Mouse (Mus musculus): Measurements from ENCODE around the gene Schip1. TPM values are rescaled to one million over a fixed set of nuclear protein-coding genes. Genes with fewer than 3 reads are reported as not detected.
A peak's percentile ranks its signal among the peaks of the same experiment; 100 is the strongest.

Schip1 gene
- polyA plus RNA-seq, 1 experiment from 2014 or later, result 114 TPM

DNA sequence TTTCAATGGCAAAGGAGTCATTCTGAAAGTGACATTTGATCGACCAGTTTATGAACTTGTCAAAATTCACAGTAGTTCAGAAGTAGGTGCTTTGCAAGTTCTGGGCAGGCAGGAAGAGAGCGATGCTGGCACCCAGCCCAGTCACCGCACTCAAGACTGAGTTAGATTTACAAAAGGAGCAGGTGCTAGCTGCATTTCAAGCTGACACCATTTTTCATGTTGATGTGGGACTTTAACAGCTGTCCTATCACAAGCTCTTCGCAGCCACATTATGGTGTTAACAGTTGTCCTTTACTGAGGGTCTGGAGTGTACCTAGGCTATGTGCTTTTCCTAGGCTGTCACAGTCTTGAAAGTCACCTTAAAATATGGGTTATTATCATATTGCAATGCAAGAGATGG lies 181.6 kb downstream of the Schip1 start:
- no peak overlapping the region for H3K27ac ChIP-seq
- no peaks in the 10 kb centered on the region for H3K4me1 ChIP-seq
- no peak overlapping the region for H3K4me2 ChIP-seq (replicated peaks)
- 80% methylated on average over 4 of the region's 4 CpGs for WGBS
- no peak overlapping the region for H3K4me3 ChIP-seq
- no peak for ATAC-seq (ENCODE audit: low FRiP score)
- no peaks in the 10 kb centered on the region for H3K36me3 ChIP-seq
- no peaks in the 10 kb centered on the region for H3K27me3 ChIP-seq
- no peaks in the 10 kb centered on the region for H3K9me3 ChIP-seq (replicated peaks)
- H3K9ac ChIP-seq, result no peak overlapping the region

DNA sequence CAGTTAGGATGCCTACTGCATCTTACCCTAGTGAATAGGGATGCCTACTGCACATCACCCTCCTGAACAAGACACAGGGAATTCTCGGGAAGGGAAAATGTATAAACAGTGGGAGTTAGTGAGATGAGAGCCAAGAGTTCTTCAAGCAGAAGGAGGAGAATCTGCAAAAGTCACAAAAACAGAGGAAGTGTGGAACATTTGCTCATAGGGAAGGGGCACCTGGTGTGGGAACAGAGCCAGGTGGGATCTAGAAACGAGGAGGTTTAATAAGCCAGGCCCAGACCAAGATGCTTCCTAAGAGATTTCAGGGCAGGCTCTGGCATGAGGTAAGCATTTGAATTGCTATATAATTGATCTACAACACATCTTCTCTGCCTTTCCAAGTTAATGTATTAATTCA lies 186.0 kb downstream of the Schip1 start:
- no peak overlapping the region for H3K27ac ChIP-seq
- no peak for ATAC-seq (ENCODE audit: low FRiP score)
- no peaks in the 10 kb centered on the region for H3K36me3 ChIP-seq
- H3K27me3 ChIP-seq, result no peaks in the 10 kb centered on the region
- no peaks in the 10 kb centered on the region for H3K9me3 ChIP-seq (replicated peaks)
- no peak overlapping the region for H3K4me3 ChIP-seq
- WGBS, result 78% methylated on average over 2 of the region's 2 CpGs
- no peak overlapping the region for H3K9ac ChIP-seq
- no peak overlapping the region for H3K4me2 ChIP-seq (replicated peaks)
- H3K4me1 ChIP-seq, result no peaks in the 10 kb centered on the region

DNA sequence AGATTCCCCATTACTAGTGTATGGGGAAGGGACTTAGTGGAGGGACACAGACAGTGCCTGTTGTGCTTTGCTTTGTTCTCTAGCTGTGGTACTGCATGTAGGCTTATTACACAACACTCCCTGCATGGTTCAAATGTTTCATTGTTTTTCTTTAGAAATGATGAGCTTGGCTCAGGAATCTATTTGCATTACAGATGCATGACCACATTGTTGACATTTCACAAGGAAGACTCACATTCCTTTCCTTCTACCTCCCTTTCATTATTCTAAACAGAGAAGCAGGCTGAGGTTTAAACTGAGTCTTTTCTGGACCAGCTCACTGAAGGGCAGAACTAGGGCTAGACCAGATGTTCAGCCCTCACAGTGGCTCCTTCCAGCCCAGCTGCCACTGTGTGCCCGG lies 187.7 kb downstream of the Schip1 start:
- no peak for ATAC-seq (ENCODE audit: low FRiP score)
- no peak overlapping the region for H3K4me2 ChIP-seq (replicated peaks)

DNA sequence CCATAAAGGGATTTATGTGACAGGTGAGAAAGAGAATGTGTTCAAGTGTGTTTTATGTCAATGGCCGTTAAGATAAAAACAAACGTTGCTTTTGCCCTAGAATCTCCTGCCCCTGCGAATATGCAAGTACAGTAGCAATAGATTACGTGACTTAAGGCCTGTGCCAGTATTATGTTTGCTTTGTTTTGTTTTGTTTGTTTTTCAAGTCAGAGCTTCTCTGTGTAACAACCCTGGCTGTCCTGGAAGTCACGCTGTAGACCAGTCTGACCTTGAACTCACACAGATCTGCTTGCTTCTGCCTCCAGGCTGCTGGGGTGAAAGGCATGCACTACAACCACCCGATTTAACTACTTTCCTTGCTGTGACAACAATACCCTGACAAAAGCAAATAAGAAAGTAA lies 197.7 kb downstream of the Schip1 start:
- no peaks in the 10 kb centered on the region for H3K27me3 ChIP-seq
- H3K4me2 ChIP-seq (replicated peaks), result no peak overlapping the region
- no peak for ATAC-seq (ENCODE audit: low FRiP score)
- 90% methylated on average over 6 of the region's 6 CpGs for WGBS
- no peak overlapping the region for H3K4me3 ChIP-seq
- H3K9ac ChIP-seq, result no peak overlapping the region
- no peaks in the 10 kb centered on the region for H3K4me1 ChIP-seq
- no peaks in the 10 kb centered on the region for H3K36me3 ChIP-seq
- H3K9me3 ChIP-seq (replicated peaks), result no peaks in the 10 kb centered on the region
- no peak overlapping the region for H3K27ac ChIP-seq

More for the DNA sequence above, 187.7 kb downstream of the Schip1 start:
- no peaks in the 10 kb centered on the region for H3K36me3 ChIP-seq
- H3K4me1 ChIP-seq, result no peaks in the 10 kb centered on the region
- no peaks in the 10 kb centered on the region for H3K27me3 ChIP-seq
- WGBS, result 43% methylated on average over 1 of the region's 1 CpGs
- no peak overlapping the region for H3K9ac ChIP-seq
- H3K4me3 ChIP-seq, result no peak overlapping the region
- no peak overlapping the region for H3K27ac ChIP-seq
- H3K9me3 ChIP-seq (replicated peaks), result no peaks in the 10 kb centered on the region

DNA sequence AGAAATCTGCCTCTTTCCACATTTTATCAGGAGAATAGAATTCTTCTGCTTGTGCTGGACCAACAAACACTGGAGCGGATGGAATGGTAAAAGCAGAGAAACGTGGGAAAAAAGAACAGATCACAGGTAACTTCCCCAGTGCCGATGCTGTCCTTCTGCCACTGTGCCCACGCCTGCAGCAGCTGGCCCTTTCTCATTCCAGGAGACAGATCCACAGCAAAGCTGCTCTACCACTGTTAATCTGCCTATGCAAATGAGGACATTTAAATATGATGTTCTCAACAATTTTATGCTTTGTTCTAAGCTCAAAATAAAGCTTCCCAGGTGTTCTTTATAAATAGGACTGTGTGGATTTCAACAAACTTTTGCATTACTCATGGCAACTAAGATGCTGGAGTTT lies 203.3 kb downstream of the Schip1 start:
- no peak overlapping the region for H3K9ac ChIP-seq
- 89% methylated on average over 4 of the region's 4 CpGs for WGBS
- H3K4me2 ChIP-seq (replicated peaks), result no peak overlapping the region
- H3K36me3 ChIP-seq, result no peaks in the 10 kb centered on the region
- H3K4me3 ChIP-seq, result no peak overlapping the region
- peaks cover 4% of the 10 kb centered on the region; the same call in 1 of the 2 replicates for H3K4me1 ChIP-seq
- no peak for ATAC-seq (ENCODE audit: low FRiP score)
- no peak overlapping the region for H3K27ac ChIP-seq
- H3K27me3 ChIP-seq, result no peaks in the 10 kb centered on the region
- H3K9me3 ChIP-seq (replicated peaks), result no peaks in the 10 kb centered on the region

DNA sequence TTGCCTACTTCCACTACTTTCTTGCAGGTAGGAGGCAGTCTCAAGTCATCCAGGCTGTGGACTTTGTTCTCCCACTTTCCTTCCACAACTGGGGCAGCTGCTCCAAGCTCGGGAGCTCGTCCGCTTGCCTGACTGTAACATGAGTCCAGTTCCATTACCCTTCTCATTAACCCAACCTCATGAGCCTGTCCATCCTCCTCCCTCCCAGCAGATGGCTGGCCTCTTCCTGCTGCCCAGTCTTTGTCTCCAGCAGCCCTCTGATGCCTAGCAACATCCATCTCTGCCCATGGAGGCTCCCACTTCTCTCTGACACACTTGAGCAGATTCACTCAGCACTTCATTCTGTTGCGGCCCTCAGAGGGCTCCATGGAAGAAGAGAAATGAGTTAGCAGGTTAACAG lies 204.6 kb downstream of the Schip1 start:
- peak; percentile 39; the same call in 1 of the 2 replicates for ATAC-seq (ENCODE audit: low FRiP score)
- 56% methylated on average over 4 of the region's 4 CpGs for WGBS
- no peaks in the 10 kb centered on the region for H3K36me3 ChIP-seq

DNA sequence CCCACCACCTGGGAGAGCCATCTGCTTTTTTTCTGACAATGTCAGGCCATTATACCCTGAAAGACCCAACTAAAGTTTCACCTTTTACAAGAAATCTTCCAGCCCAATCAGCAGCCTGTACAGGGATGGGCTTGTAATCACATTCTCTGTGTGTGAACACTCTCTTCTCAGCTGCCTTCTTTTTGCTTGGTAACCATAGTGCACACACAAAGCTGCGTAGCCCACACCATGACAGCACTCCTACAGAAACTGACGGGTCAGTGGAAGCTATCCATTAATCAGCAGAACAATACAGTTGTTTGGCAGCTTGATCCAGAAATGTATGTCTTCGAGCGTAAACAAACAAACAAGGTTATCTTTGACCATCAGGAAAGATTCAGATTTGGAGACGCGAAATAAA lies 205.6 kb downstream of the Schip1 start:
- Histone ChIP-seq H3K4me3 (no peak overlapping the region), H3K4me1 (peaks cover 4% of the 10 kb centered on the region; the same call in 1 of the 2 replicates), H3K27ac (peak overlapping the region; percentile 76), H3K4me2 (replicated peaks) (no peak overlapping the region), H3K27me3 (no peaks in the 10 kb centered on the region), H3K36me3 (no peaks in the 10 kb centered on the region), H3K9ac (no peak overlapping the region), H3K9me3 (replicated peaks) (no peaks in the 10 kb centered on the region)
- WGBS, result 59% methylated on average over 6 of the region's 6 CpGs
- ATAC-seq (ENCODE audit: low FRiP score), result peak; percentile 60

More for the DNA sequence above, 204.6 kb downstream of the Schip1 start:
- peak overlapping the region; percentile 30; the same call in 1 of the 2 replicates for H3K27ac ChIP-seq
- no peaks in the 10 kb centered on the region for H3K27me3 ChIP-seq
- H3K9ac ChIP-seq, result no peak overlapping the region
- no peak overlapping the region for H3K4me2 ChIP-seq (replicated peaks)
- no peak overlapping the region for H3K4me3 ChIP-seq
- H3K4me1 ChIP-seq, result peaks cover 4% of the 10 kb centered on the region; the same call in 1 of the 2 replicates
- H3K9me3 ChIP-seq (replicated peaks), result no peaks in the 10 kb centered on the region

DNA sequence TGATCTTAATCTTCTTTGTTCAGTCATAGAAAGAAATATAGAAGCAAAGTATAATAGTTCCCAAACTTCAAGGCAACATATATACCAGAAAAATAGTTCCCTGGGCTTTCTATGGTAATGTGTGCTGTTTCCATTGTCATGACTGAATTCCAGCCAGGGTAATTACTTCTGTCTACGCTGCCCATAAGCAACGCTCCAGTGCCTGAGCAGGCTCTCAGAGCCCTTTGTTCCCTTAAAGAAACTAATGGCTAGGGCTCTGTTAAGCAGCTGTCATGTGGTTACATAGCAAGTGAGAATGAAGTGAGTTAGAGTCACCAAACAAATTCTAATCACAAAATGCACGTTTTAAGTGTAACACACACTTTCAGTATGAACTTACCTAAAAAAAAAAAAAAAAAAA lies 206.9 kb downstream of the Schip1 start:
- Histone ChIP-seq H3K27me3 (no peaks in the 10 kb centered on the region), H3K9me3 (replicated peaks) (no peaks in the 10 kb centered on the region), H3K9ac (no peak overlapping the region), H3K27ac (peak overlapping the region; percentile 76; the same call in 1 of the 2 replicates), H3K4me1 (peaks cover 4% of the 10 kb centered on the region; the same call in 1 of the 2 replicates), H3K36me3 (no peaks in the 10 kb centered on the region), H3K4me2 (replicated peaks) (no peak overlapping the region), H3K4me3 (no peak overlapping the region)
- WGBS, result 24% methylated on average over 3 of the region's 3 CpGs
- peak; percentile 67; the same call in 1 of the 2 replicates for ATAC-seq (ENCODE audit: low FRiP score)

DNA sequence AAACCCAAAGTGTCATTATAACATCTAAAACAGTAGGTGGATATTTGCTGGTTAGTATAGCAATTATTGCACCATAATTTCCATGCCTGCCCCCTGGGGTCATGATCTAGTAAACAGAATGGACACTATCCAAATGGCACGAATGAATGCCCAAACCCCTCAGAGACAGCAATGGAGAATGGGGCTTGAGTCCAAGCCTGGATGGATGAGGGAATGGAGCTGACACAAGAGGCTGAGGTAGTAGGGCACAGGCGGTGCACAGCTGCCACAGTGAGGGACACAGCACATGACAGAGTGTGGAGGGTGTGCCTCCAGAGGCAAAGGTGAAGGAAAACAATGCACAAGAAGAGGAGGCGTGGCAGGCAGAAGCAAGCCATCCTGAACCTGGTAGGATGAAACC lies 207.3 kb downstream of the Schip1 start:
- no peak overlapping the region for H3K4me3 ChIP-seq
- H3K36me3 ChIP-seq, result no peaks in the 10 kb centered on the region
- no peaks in the 10 kb centered on the region for H3K27me3 ChIP-seq
- H3K27ac ChIP-seq, result peak overlapping the region; percentile 66; the same call in 1 of the 2 replicates
- H3K9me3 ChIP-seq (replicated peaks), result no peaks in the 10 kb centered on the region
- no peak overlapping the region for H3K4me2 ChIP-seq (replicated peaks)
- ATAC-seq (ENCODE audit: low FRiP score), result peak; percentile 75
- no peak overlapping the region for H3K9ac ChIP-seq
- WGBS, result 50% methylated on average over 3 of the region's 3 CpGs
- H3K4me1 ChIP-seq, result peaks cover 4% of the 10 kb centered on the region; the same call in 1 of the 2 replicates

DNA sequence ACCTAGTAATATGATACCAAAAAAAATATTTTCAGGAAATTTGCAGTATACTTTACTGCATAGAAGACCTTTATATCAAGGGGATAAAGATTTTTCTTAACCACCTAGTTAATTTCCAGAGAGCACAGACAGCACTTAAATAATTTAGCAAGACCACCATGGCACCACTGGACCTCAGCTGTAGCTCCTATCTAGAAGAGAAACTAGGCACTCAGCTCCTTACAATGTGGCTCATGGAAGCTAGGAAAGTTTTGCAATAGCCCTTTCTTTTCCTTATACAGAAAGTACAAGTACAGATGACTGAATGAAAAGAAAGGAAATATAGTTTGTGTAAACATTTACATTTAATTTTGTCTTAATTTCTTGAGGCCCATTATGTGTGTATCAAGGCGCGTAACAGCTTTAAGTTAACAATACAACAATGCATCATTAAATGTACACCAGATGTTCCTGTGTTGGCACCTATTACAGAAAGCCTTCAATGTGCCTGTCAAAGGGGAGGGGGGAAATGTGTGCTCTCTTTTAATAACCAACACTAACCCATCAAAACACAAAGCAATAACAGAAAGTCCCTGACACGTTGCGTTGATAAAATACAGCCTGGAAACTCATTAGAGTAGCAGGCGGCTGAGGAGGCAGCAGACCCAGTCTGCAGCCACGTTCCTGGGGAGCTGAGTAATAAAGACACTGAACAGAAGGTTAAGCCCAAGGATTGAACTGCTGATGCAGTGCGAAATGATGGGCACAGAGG lies 218.4 kb downstream of the Schip1 start:
- no peak overlapping the region for H3K9ac ChIP-seq
- ATAC-seq (ENCODE audit: low FRiP score), result peak; percentile 72
- 40% methylated on average over 7 of the region's 7 CpGs for WGBS

DNA sequence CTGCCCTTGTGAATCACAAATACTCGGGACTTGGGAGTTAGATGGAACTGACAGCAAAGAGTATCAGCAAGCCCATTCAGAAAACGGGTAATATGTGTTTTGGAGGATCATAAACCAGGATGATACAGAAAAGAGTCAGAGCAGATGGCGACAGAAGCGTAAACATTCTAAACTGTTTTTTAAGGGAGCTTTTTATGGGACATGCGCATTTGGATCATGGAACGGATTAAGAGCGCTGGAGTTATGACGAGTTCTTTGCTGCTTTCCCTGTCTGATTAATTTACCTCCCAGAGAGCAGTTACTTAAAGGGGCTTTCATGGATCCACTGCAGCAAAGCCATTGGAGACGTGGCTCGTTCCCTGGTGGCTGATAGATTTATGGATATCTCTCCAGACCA lies 219.0 kb downstream of the Schip1 start:
- WGBS, result 64% methylated on average over 10 of the region's 10 CpGs
- H3K27me3 ChIP-seq, result no peaks in the 10 kb centered on the region
- 0 out of 2 replicates have a peak, but pooled peaks cover 7% of the 10 kb centered on the region for H3K4me1 ChIP-seq
- H3K36me3 ChIP-seq, result no peaks in the 10 kb centered on the region
- no peaks in the 10 kb centered on the region for H3K9me3 ChIP-seq (replicated peaks)
- no peak overlapping the region for H3K4me3 ChIP-seq
- H3K4me2 ChIP-seq (replicated peaks), result 0 out of 2 replicates have a peak overlapping the region, but pooled peaks have one; percentile 3
- H3K9ac ChIP-seq, result no peak overlapping the region
- peak overlapping the region; percentile 66 for H3K27ac ChIP-seq
- ATAC-seq (ENCODE audit: low FRiP score), result no peak

More for the DNA sequence above, 218.4 kb downstream of the Schip1 start:
- 0 out of 2 replicates have a peak overlapping the region, but pooled peaks have one; percentile 3 for H3K4me2 ChIP-seq (replicated peaks)
- no peak overlapping the region for H3K4me3 ChIP-seq
- no peaks in the 10 kb centered on the region for H3K9me3 ChIP-seq (replicated peaks)
- H3K27ac ChIP-seq, result peak overlapping the region; percentile 66
- no peaks in the 10 kb centered on the region for H3K27me3 ChIP-seq
- H3K36me3 ChIP-seq, result no peaks in the 10 kb centered on the region
- 0 out of 2 replicates have a peak, but pooled peaks cover 7% of the 10 kb centered on the region for H3K4me1 ChIP-seq

DNA sequence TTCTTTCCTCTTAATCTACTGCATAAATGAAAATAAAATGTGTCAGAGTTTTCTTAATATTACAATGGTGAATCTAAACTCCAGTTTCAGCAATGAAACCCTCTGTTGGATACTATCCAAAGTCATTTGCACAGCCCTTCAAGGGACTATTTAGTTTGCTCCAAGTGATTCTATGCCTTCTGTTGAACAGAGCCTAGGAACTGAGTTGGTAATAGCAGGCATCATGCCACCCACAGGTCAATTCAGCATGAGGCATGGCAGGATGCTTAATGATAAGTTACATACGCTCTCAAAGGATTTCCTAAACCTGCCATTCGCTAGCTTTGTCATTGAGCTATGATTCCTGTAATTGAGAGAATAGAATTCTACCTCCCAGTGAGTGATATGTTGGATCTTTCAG lies 219.9 kb downstream of the Schip1 start:
- Histone ChIP-seq H3K36me3 (no peaks in the 10 kb centered on the region), H3K9ac (no peak overlapping the region), H3K27me3 (no peaks in the 10 kb centered on the region), H3K27ac (no peak overlapping the region), H3K4me3 (no peak overlapping the region), H3K4me1 (0 out of 2 replicates have a peak, but pooled peaks cover 7% of the 10 kb centered on the region), H3K4me2 (replicated peaks) (no peak overlapping the region), H3K9me3 (replicated peaks) (no peaks in the 10 kb centered on the region)
- no peak for ATAC-seq (ENCODE audit: low FRiP score)
- WGBS, result 72% methylated on average over 2 of the region's 2 CpGs

DNA sequence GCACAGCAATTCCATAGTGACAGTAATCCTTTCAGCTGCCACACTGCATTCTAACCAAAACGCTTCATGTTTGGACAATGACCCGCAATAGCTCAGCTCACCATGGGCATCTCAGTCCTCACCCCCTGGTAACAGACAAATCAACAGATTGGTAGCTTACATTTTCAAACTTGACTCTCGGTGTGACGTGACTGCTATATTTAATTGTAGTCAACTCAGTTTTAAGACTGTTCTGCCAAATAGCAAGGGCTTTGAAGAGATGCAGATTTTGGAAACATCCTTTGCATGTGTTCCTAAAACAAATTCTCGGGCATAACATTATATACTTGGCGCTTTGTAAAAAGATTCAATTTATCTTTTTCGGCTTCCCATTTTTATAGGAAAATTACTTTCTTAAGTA lies 232.2 kb downstream of the Schip1 start:
- Histone ChIP-seq H3K4me1 (no peaks in the 10 kb centered on the region), H3K36me3 (no peaks in the 10 kb centered on the region), H3K4me2 (replicated peaks) (no peak overlapping the region), H3K27me3 (no peaks in the 10 kb centered on the region), H3K9me3 (replicated peaks) (no peaks in the 10 kb centered on the region), H3K27ac (no peak overlapping the region), H3K4me3 (no peak overlapping the region), H3K9ac (no peak overlapping the region)
- WGBS, result 87% methylated on average over 7 of the region's 7 CpGs
- ATAC-seq (ENCODE audit: low FRiP score), result no peak
